Mouse (Mus musculus): ENCODE measurements around the gene Tnrc18. TPM values are rescaled to one million over a fixed set of nuclear protein-coding genes. Genes with fewer than 3 reads are reported as not detected.

The Tnrc18 gene
- polyA plus RNA-seq, 1 experiment from 2014 or later, result 9.9 TPM

DNA sequence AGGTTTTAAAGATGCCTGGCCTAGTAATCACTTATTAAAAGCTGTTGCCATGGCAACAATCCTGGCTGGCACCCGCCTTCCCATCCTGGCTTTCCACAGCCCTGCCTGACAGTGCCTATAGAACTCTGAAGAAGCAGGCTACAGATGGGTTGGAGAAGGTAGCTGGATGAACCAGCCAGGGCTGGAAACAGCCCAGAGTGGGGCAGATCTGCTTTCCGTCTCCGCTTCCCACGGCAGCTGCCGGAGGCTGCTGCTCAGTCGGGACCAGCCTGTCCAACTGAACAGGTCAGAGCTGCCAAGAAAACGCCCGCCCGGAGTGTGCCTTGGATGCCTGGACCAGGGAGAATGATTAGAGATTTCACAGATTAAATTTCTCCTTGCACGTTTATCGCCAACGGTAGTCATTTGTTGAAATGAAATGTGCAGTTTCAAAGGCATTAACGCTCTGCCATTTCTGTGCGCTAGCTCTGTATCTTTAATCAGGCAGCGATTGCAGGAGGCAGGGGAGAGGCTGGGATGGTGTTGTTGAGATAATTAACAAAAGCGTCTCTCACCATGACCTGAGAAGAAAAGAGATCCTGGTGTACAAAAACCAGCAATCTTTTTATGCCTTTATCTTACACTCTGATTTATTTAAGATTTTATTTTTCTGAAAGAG, 56.0 kb downstream of the Tnrc18 start:
- TF ChIP-seq CTCF (IDR thresholded peaks at IDR 0.05; ENCODE audit: low read depth), result no peak
- H3K9me3 ChIP-seq (ENCODE audit: control insufficient read depth), result no peaks in the 10 kb centered on the region
- H3K36me3 ChIP-seq (ENCODE audit: control insufficient read depth, insufficient read depth), result peaks cover 93% of the 10 kb centered on the region
- WGBS, result 93% methylated on average over 16 of the region's 16 CpGs
- no peak overlapping the region for H3K27ac ChIP-seq (ENCODE audit: low read depth, low read length)
- H3K4me2 ChIP-seq (replicated peaks; ENCODE audit: low read depth), result no peak overlapping the region
- H3K9ac ChIP-seq (ENCODE audit: low read depth, low read length), result no peak overlapping the region
- ATAC-seq, result no peak
- H3K27me3 ChIP-seq (replicated peaks; ENCODE audit: control insufficient read depth, insufficient read depth, low read length), result no peaks in the 10 kb centered on the region
- no peaks in the 10 kb centered on the region for H3K4me1 ChIP-seq (replicated peaks; ENCODE audit: control insufficient read depth, insufficient read depth, low read length)
- no peak overlapping the region for H3K4me3 ChIP-seq (ENCODE audit: low read depth, low read length)

GRCm38 (mm10) chr5:142759786-142760185, 57.7 kb downstream of the Tnrc18 start:
- no peak for ATAC-seq
- H3K9ac ChIP-seq (ENCODE audit: low read depth, low read length), result no peak overlapping the region
- no peaks in the 10 kb centered on the region for H3K9me3 ChIP-seq (ENCODE audit: control insufficient read depth)
- peaks cover 93% of the 10 kb centered on the region for H3K36me3 ChIP-seq (ENCODE audit: control insufficient read depth, insufficient read depth)
- H3K4me2 ChIP-seq (replicated peaks; ENCODE audit: low read depth), result no peak overlapping the region
- H3K4me1 ChIP-seq (replicated peaks; ENCODE audit: control insufficient read depth, insufficient read depth, low read length), result no peaks in the 10 kb centered on the region
- TF ChIP-seq CTCF (IDR thresholded peaks at IDR 0.05; ENCODE audit: low read depth), result no peak
- 90% methylated on average over 8 of the region's 8 CpGs for WGBS
- H3K27me3 ChIP-seq (replicated peaks; ENCODE audit: control insufficient read depth, insufficient read depth, low read length), result no peaks in the 10 kb centered on the region
- no peak overlapping the region for H3K4me3 ChIP-seq (ENCODE audit: low read depth, low read length)
- H3K27ac ChIP-seq (ENCODE audit: low read depth, low read length), result no peak overlapping the region

DNA sequence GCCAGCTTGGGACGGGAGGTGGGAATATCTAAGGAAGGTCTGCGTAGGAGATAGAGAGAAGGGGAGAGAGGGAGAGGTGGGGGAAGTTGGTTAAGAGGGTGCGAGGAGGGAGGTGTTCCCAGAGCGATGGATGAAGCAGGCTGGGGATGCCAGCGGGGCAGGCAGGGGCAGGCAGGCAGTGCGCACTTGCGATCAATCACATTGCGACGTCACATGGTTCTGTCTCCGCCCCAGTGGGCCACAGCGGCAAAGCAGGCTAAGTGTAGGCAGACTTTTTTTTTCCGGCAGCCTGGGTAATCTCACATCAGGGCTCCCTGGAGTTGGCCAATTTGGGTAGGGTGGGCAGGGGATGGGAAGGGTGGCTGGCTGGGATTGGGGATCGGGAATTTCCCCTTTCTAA, 65.2 kb downstream of the Tnrc18 start:
- WGBS, result 75% methylated on average over 13 of the region's 13 CpGs
- no peak overlapping the region for H3K27ac ChIP-seq (ENCODE audit: low read depth, low read length)
- no peak overlapping the region for H3K4me3 ChIP-seq (ENCODE audit: low read depth, low read length)
- no peaks in the 10 kb centered on the region for H3K27me3 ChIP-seq (replicated peaks; ENCODE audit: control insufficient read depth, insufficient read depth, low read length)
- TF ChIP-seq CTCF (IDR thresholded peaks at IDR 0.05; ENCODE audit: low read depth), result no peak
- H3K4me1 ChIP-seq (replicated peaks; ENCODE audit: control insufficient read depth, insufficient read depth, low read length), result no peaks in the 10 kb centered on the region
- H3K36me3 ChIP-seq (ENCODE audit: control insufficient read depth, insufficient read depth), result peaks cover 85% of the 10 kb centered on the region
- ATAC-seq, result no peak
- H3K9ac ChIP-seq (ENCODE audit: low read depth, low read length), result no peak overlapping the region
- no peak overlapping the region for H3K4me2 ChIP-seq (replicated peaks; ENCODE audit: low read depth)
- H3K9me3 ChIP-seq (ENCODE audit: control insufficient read depth), result no peaks in the 10 kb centered on the region

- Histone ChIP-seq H3K4me2 (replicated peaks; ENCODE audit: low read depth) (no peak overlapping the region), H3K36me3 (ENCODE audit: control insufficient read depth, insufficient read depth) (peaks cover 80% of the 10 kb centered on the region), H3K4me3 (ENCODE audit: low read depth, low read length) (no peak overlapping the region), H3K9ac (ENCODE audit: low read depth, low read length) (no peak overlapping the region), H3K27me3 (replicated peaks; ENCODE audit: control insufficient read depth, insufficient read depth, low read length) (no peaks in the 10 kb centered on the region), H3K4me1 (replicated peaks; ENCODE audit: control insufficient read depth, insufficient read depth, low read length) (no peaks in the 10 kb centered on the region), H3K9me3 (ENCODE audit: control insufficient read depth) (no peaks in the 10 kb centered on the region), H3K27ac (ENCODE audit: low read depth, low read length) (no peak overlapping the region)
- TF ChIP-seq CTCF (IDR thresholded peaks at IDR 0.05; ENCODE audit: low read depth), result no peak
- WGBS, result 88% methylated on average over 11 of the region's 11 CpGs
- ATAC-seq, result no peak
Observed at GRCm38 (mm10) chr5:142750173-142750572, 67.3 kb downstream of the Tnrc18 start.

DNA sequence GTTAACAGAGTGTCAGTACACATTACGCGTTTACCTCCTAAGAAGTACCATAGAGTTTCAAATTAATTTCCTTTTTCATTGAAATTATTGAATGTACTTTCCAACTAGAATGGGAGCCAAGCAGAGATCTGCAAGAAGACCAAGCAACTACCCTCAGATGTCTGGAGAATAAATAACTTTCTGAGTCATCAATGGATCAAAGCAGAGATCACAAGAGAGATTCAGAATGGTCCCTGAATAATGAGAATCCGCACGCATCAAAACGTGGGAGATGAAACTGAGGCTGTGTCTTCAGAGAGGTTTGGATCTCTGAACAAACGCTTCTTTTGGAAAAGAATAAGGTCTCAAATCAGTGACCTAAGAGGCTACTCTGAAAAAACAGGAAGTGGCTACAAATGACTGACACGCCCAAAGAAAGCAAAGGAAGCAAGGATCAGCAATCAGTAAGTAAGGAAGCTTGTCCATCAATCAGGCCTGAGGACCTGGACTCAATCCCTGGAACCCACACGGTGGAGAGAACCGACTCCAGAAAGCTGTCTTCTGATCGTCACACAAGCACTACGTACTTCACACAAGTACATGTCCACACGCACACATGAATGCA, 70.3 kb downstream of the Tnrc18 start:
- H3K27ac ChIP-seq (ENCODE audit: low read depth, low read length), result no peak overlapping the region
- H3K9me3 ChIP-seq (ENCODE audit: control insufficient read depth), result no peaks in the 10 kb centered on the region
- H3K27me3 ChIP-seq (replicated peaks; ENCODE audit: control insufficient read depth, insufficient read depth, low read length), result no peaks in the 10 kb centered on the region
- no peaks in the 10 kb centered on the region for H3K4me1 ChIP-seq (replicated peaks; ENCODE audit: control insufficient read depth, insufficient read depth, low read length)
- no peak for ATAC-seq
- TF ChIP-seq CTCF (IDR thresholded peaks at IDR 0.05; ENCODE audit: low read depth), result no peak
- no peak overlapping the region for H3K4me3 ChIP-seq (ENCODE audit: low read depth, low read length)
- 78% methylated on average over 12 of the region's 12 CpGs for WGBS
- H3K4me2 ChIP-seq (replicated peaks; ENCODE audit: low read depth), result no peak overlapping the region
- H3K36me3 ChIP-seq (ENCODE audit: control insufficient read depth, insufficient read depth), result peaks cover 82% of the 10 kb centered on the region
- H3K9ac ChIP-seq (ENCODE audit: low read depth, low read length), result no peak overlapping the region

- 52% methylated on average over 8 of the region's 8 CpGs for WGBS
- Histone ChIP-seq H3K4me3 (ENCODE audit: low read depth, low read length) (no peak overlapping the region), H3K27ac (ENCODE audit: low read depth, low read length) (no peak overlapping the region), H3K4me2 (replicated peaks; ENCODE audit: low read depth) (no peak overlapping the region), H3K27me3 (replicated peaks; ENCODE audit: control insufficient read depth, insufficient read depth, low read length) (no peaks in the 10 kb centered on the region), H3K9ac (ENCODE audit: low read depth, low read length) (no peak overlapping the region), H3K4me1 (replicated peaks; ENCODE audit: control insufficient read depth, insufficient read depth, low read length) (no peaks in the 10 kb centered on the region), H3K9me3 (ENCODE audit: control insufficient read depth) (no peaks in the 10 kb centered on the region), H3K36me3 (ENCODE audit: control insufficient read depth, insufficient read depth) (peaks cover 87% of the 10 kb centered on the region)
- TF ChIP-seq CTCF (IDR thresholded peaks at IDR 0.05; ENCODE audit: low read depth), result no peak
- ATAC-seq, result no peak
Observed at GRCm38 (mm10) chr5:142739941-142740340, 77.5 kb downstream of the Tnrc18 start.
